Mouse (Mus musculus) frontal cortex, postnatal 10 days (tissue): ENCODE results near the gene Gm11634.
"Not testable (repeated sequence)": the region's sequence is repeated elsewhere in the genome, so short reads cannot be mapped to it uniquely, and the experiment has no call there.

Experiments used
- DNase-seq, 2 experiments: peaks; one replicate each; pipeline ENCODE4 v3.0.0; 2022; ENCODE audit warnings: low spot score in 2 of 2, mixed read lengths in 1 of 2

Gene Gm11634

GRCm38 (mm10) chr11:101616948-101617767, 18.1 kb upstream of the Gm11634 start:
- DNase-seq: no peak

- DNase-seq: no peak
Measured at GRCm38 (mm10) chr11:101616104-101616503, 17.0 kb upstream of the Gm11634 start.

- no peak for DNase-seq
Measured at GRCm38 (mm10) chr11:101615380-101615779, 16.3 kb upstream of the Gm11634 start.

DNA sequence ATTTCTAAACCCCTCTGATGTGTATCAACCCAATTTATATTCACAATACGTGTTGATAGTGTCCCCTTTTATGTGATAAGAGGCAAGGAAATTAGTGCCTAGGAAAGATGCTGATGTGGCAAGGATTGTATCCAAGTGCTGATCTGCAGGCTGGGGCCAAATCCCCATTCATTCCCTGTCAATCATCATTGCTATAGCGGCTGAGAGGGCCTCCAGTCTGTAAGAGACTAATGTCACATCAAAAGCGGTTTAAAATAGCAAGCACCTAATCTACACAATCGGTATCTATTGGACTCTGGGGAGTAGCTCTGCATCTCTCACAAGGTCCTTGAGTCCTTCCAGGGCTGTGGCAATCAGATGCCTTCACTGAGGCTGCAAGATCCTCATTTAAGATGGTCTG, 15.1 kb upstream of the Gm11634 start:
- no peak for DNase-seq

DNA sequence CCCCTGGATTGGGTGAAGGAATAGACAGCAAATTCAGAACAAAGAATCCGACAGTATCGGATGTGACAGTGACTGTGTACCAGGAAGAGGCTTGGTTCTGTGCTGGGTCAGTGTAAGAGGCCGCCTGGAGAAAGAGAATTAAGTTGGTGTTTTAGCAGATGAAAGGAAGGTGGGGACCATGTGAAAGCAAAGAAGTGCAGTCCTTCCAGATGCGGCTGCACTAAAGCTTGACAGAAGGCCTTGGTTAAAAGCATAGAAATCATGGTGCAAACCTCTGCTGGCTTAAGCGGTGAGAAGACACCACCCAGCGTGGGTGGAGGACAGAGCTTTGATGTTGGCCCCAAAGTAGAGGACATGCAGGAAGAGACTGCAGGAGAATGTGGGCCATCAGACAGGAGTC, 14.5 kb upstream of the Gm11634 start:
- no peak for DNase-seq

- no peak for DNase-seq
Measured at GRCm38 (mm10) chr11:101610445-101610844, 11.4 kb upstream of the Gm11634 start.

- not testable (repeated sequence) for DNase-seq
Measured at GRCm38 (mm10) chr11:101607134-101607533, 8.1 kb upstream of the Gm11634 start.

DNA sequence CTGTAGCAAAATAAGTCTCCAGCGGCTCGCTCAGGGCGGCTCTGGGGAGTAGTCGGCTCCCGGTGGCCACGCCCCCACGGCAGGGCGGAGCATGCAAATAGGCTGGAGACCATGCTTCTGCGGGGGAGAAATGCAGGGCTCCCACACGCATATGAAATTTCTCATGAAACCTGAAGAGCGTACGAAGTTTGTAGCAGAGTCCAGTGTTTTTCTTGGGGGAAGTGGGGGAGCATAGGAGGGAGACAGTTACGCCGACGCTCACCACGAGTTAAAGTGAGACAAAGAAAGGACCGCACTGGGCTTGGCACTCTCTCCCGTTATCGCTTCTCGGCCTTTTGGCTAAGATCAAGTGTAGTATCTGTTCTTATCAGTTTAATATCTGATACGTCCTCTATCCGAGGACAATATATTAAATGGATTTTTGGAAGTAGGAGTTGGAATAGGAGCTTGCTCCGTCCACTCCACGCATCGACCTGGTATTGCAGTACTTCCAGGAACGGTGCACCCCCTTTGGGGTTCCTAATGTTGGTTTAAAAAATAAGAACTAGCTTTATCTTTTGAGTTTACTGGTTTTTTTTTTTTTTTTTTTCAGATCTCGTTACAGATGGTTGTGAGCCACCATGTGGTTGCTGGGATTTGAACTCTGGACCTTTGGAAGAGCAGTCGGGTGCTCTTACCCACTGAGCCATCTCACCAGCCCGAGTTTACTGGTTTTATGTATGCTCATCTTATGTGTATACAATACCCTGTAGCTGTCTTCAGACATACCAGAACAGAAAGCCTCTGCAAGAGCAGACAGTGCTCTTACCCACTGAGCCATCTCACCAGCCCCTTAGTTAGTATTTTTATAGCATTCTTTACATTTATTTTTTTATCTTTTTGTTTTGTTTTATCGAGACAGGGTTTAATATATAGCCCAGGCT, 5.7 kb upstream of the Gm11634 start:
- peak in 1 of 2 experiments; percentile 48 for DNase-seq

- DNase-seq: no peak
Measured at GRCm38 (mm10) chr11:101604116-101604515, 5.1 kb upstream of the Gm11634 start.

DNA sequence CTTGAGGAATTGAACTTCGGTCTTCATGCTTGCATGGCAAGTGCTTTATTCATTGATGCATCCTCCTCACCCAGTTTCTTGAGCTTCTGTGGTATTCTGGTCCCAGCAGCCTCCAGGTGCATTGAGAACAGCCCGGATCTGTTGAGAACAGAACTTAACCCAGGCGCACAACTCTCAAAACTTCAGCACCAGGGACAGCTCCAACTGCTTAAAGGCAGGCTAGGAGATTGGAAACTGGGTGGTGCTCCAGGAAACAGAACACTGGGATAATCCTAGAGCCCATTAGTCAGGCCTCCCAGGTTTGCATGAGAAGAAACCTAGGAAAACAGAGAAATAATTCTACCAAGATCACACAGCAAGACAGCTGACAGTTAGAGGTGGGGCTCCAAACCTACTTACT, 3.4 kb upstream of the Gm11634 start:
- DNase-seq: no peak

GRCm38 (mm10) chr11:101589989-101590624, 8.9 kb downstream of the Gm11634 start:
- no peak for DNase-seq

DNA sequence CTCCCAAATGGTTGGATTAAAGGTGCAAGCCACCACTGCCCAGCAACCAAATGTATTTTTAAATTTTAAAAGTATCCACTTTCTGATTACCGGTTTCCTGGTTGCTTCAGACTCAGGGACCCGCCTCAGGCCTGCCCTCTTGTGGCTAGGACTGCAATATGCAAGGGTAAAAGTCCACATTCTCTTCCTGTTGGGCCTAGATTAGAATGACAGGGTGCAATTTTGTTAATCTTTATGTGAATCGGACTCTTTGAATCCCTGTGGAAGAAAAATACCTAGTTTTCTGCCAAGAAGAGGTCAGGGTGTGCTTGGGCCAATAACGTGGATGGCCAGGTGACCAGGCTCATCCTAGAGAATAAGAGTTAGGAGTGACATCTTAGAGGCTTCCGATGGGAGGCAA, 9.6 kb downstream of the Gm11634 start:
- peak in 1 of 2 experiments; percentile 46 for DNase-seq

- no peak for DNase-seq
Measured at GRCm38 (mm10) chr11:101588868-101589267, 10.2 kb downstream of the Gm11634 start.

- DNase-seq: no peak
Measured at GRCm38 (mm10) chr11:101587676-101588075, 11.4 kb downstream of the Gm11634 start.

DNA sequence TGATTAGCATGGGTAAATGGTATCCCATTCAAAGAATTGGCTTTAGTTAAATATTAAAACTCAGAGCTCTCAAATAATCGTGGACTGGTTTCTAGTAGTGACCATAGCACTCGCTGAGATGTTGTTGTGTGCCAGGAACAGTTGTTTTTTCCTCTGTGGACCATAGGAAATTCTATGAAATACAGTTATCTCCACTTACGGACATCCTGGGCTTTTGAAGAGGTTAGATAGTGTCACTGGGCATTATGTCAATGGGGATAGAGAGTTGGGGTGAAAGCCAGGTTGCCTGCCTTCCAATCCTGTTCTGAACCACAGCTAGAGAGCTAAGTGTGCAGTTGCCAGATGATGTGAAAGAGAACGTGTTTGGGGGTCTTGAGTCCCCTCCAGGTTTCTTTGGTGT, 13.3 kb downstream of the Gm11634 start:
- no peak for DNase-seq

DNA sequence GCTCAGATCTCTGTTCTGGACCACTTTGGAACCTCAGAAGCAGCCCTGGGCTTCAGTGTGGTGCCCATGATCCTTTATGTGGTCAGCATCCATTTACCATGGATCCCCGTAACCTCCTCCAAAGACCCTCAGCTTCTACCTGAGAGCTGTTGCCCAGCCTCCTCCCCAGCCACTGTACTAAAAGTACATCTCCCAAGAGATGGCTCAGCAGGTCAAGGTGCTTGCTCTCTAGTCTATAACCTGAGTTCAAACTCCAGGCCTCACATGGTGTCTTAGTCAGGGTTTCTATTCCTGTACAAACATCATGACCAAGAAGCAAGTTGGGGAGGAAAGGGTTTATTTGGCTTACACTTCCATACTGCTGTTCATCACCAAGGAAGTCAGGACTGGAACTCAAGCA, 14.0 kb downstream of the Gm11634 start:
- DNase-seq: not testable (repeated sequence)

GRCm38 (mm10) chr11:101583205-101583604, 15.9 kb downstream of the Gm11634 start:
- DNase-seq: no peak

DNA sequence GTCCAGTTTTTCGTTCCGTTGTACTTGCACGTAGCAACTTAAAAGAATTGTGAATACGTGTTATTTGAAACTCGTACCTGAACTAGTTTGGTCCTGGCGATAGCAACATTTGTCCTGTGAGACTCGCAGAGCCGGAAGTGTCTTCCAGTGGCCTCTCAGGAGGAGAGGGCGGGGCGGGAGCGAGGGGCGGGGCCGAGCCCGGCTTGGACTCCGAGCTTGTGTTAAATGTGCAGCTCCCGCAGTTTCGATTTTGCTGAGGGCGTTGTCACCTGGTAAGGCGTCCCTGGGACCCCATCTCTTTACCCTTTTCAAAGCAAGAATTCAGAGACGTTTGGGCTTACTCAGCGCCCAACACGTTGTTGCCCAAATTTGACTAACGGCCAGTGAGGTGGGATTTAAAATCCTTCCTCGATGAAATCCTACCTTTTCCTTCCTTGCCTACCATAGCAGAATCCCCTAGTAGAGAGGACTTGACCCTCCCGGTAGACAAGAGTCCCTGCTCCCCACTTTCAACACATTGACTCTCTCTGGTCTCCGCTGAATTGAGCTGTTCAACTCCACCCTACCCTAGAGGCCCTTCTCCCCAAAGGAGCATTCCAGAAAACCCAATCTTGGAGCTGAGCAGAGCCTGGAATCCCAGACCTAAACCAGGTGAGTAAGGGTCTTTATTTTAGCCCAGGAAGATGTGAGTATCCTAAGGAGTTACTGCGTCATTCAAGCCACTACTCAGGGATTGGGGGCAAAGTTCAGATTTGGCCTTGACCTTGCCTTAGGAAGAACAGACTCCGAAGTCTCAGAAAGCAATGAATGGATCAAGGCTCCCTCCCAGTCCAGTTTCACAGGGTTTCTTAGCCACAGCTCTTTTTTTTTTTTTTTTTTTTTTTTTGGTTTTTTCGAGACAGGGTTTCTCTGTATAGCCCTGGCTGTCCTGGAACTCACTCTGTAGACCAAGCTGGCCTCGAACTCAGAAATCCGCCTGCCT, 16.7 kb downstream of the Gm11634 start, which contains the start of gene Tmem106a:
Gene Tmem106a (plus strand): TSS at position 189 of the 982 bp plus-strand sequence.
- no peak for DNase-seq

- no peak for DNase-seq
Measured at GRCm38 (mm10) chr11:101581081-101581764, 17.8 kb downstream of the Gm11634 start.

DNA sequence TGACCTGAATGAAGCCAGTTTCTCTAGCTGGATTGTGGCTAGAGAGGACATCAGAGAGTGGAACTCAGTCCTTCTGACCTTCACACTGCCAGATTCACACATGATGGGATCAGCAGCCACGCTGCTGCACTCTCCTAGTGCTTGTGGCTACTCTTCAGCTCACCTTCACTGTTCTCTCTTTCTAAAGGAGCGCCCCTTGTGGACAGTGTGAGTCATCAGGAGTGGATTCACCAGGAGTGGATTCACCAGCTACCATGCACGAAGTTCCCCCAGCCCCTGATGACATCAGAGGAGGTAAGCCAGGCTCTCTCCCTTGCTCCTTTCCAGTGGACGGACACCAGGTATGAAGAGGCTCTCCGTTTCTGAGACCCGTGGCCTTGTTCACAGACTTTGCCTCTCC, 22.9 kb downstream of the Gm11634 start:
- DNase-seq: no peak
